Mouse (Mus musculus) neural tube, embryonic 13.5 days (tissue): ENCODE results near the gene Satb2. TPM values are rescaled to one million over a fixed set of nuclear protein-coding genes. Genes with fewer than 3 reads are reported as not detected.

Experiments
- ATAC-seq: fragments of 200-750 bp; cut with Nextera tagmentation; 2 replicates; pipeline ENCODE4 v1.8.0; 2017; ENCODE audit warnings: low read depth, mild to moderate bottlenecking, moderate TSS enrichment, moderate library complexity
- H3K27ac ChIP-seq: fragments of 300-500 bp; sonication (generic); replicated peaks from 2 replicates; pipeline ENCODE4 v1.5.1; 2015; ENCODE audit warnings: moderate library complexity, mild to moderate bottlenecking, inconsistent platforms
- H3K27me3 ChIP-seq: fragments of 300-500 bp; sonication (generic); 2 replicates; pipeline ENCODE4 v1.6.1; 2015; ENCODE audit warnings: mild to moderate bottlenecking, inconsistent platforms
- H3K36me3 ChIP-seq: fragments of 300-500 bp; sonication (generic); 2 replicates; pipeline ENCODE4 v1.6.1; 2015; ENCODE audit warnings: mild to moderate bottlenecking, inconsistent platforms
- H3K4me1 ChIP-seq: fragments of 300-500 bp; sonication (generic); replicated peaks from 2 replicates; pipeline ENCODE4 v1.6.1; 2015; ENCODE audit warnings: inconsistent platforms
- H3K4me2 ChIP-seq: fragments of 300-500 bp; sonication (generic); 2 replicates; pipeline ENCODE4 v1.6.1; 2015; ENCODE audit warnings: inconsistent platforms, mild to moderate bottlenecking, moderate library complexity
- H3K4me3 ChIP-seq: fragments of 300-500 bp; sonication (generic); 2 replicates; pipeline ENCODE4 v1.5.1; 2015; ENCODE audit warnings: mild to moderate bottlenecking, inconsistent platforms
- H3K9ac ChIP-seq: fragments of 300-500 bp; sonication (generic); 2 replicates; pipeline ENCODE4 v1.6.1; 2015; ENCODE audit warnings: moderate library complexity, mild to moderate bottlenecking, inconsistent platforms
- H3K9me3 ChIP-seq: fragments of 300-500 bp; sonication (generic); 2 replicates; pipeline ENCODE4 v1.6.1; 2016; ENCODE audit warnings: inconsistent platforms
- WGBS: fragments of 180-500 bp; shearing (Covaris S2); methylation state at CpG from one replicate; pipeline ENCODE4 v1.1.7; 2015; 5-methylcytosine and 5-hydroxymethylcytosine counted together
- polyA plus RNA-seq: library from polyadenylated mRNA; unstranded; fragments of >200 nt; fragmentation: Nextera tagmentation; extraction: Ambion mirVana; gene quantifications from 2 replicates; pipeline ENCODE4 v1.2.1, GENCODE M21; 2015

Satb2 gene
- polyA plus RNA-seq, 1 experiment from 2014 or later: 1.9 TPM

- WGBS: 86% methylated on average over 9 of the region's 9 CpGs
- no peak overlapping the region for H3K9ac ChIP-seq
- no peaks in the 10 kb centered on the region for H3K27me3 ChIP-seq
Measured at GRCm38 (mm10) chr1:56900187-56900586, 78.3 kb downstream of the Satb2 start.

GRCm38 (mm10) chr1:56898606-56899396 is 79.6 kb downstream of the Satb2 start:
- Histone ChIP-seq H3K4me2 (peak overlapping the region; percentile 39), H3K27me3 (no peaks in the 10 kb centered on the region), H3K4me3 (peak overlapping the region; percentile 0; the same call in 1 of the 2 replicates), H3K36me3 (no peaks in the 10 kb centered on the region), H3K9ac (peak overlapping the region; percentile 26; the same call in 1 of the 2 replicates), H3K9me3 (no peaks in the 10 kb centered on the region), H3K4me1 (peaks cover 8% of the 10 kb centered on the region), H3K27ac (no peak overlapping the region)
- 23% methylated on average over 13 of the region's 13 CpGs for WGBS
- ATAC-seq: peak; percentile 72

More at GRCm38 (mm10) chr1:56900187-56900586, 78.3 kb downstream of the Satb2 start:
- Histone ChIP-seq H3K4me1 (peaks cover 8% of the 10 kb centered on the region), H3K27ac (no peak overlapping the region), H3K4me2 (no peak overlapping the region), H3K9me3 (no peaks in the 10 kb centered on the region), H3K36me3 (no peaks in the 10 kb centered on the region), H3K4me3 (no peak overlapping the region)
- ATAC-seq: no peak

GRCm38 (mm10) chr1:56897492-56898180 is 80.8 kb downstream of the Satb2 start:
- H3K36me3 ChIP-seq: no peaks in the 10 kb centered on the region
- H3K4me2 ChIP-seq: no peak overlapping the region
- ATAC-seq: no peak
- H3K9ac ChIP-seq: no peak overlapping the region
- H3K27ac ChIP-seq: no peak overlapping the region
- peaks cover 8% of the 10 kb centered on the region for H3K4me1 ChIP-seq
- no peaks in the 10 kb centered on the region for H3K9me3 ChIP-seq
- 92% methylated on average over 8 of the region's 8 CpGs for WGBS
- no peaks in the 10 kb centered on the region for H3K27me3 ChIP-seq
- no peak overlapping the region for H3K4me3 ChIP-seq

GRCm38 (mm10) chr1:56896670-56897069 is 81.8 kb downstream of the Satb2 start:
- H3K4me1 ChIP-seq: peaks cover 8% of the 10 kb centered on the region
- no peak overlapping the region for H3K4me3 ChIP-seq
- H3K36me3 ChIP-seq: no peaks in the 10 kb centered on the region
- no peak overlapping the region for H3K27ac ChIP-seq
- no peak for ATAC-seq
- no peak overlapping the region for H3K9ac ChIP-seq
- 89% methylated on average over 3 of the region's 3 CpGs for WGBS
- H3K9me3 ChIP-seq: no peaks in the 10 kb centered on the region
- no peaks in the 10 kb centered on the region for H3K27me3 ChIP-seq
- no peak overlapping the region for H3K4me2 ChIP-seq

GRCm38 (mm10) chr1:56892766-56893165 is 85.7 kb downstream of the Satb2 start:
- Histone ChIP-seq H3K4me2 (no peak overlapping the region), H3K9me3 (no peaks in the 10 kb centered on the region), H3K27ac (no peak overlapping the region), H3K36me3 (no peaks in the 10 kb centered on the region), H3K4me1 (no peaks in the 10 kb centered on the region), H3K9ac (no peak overlapping the region), H3K27me3 (no peaks in the 10 kb centered on the region), H3K4me3 (no peak overlapping the region)
- ATAC-seq: no peak
- 83% methylated on average over 5 of the region's 5 CpGs for WGBS

GRCm38 (mm10) chr1:56888939-56889338 is 89.5 kb downstream of the Satb2 start:
- no peak for ATAC-seq
- H3K4me1 ChIP-seq: no peaks in the 10 kb centered on the region
- H3K27ac ChIP-seq: no peak overlapping the region
- 73% methylated on average over 1 of the region's 1 CpGs for WGBS
- H3K27me3 ChIP-seq: no peaks in the 10 kb centered on the region
- H3K4me3 ChIP-seq: no peak overlapping the region
- no peaks in the 10 kb centered on the region for H3K9me3 ChIP-seq
- H3K9ac ChIP-seq: no peak overlapping the region
- no peaks in the 10 kb centered on the region for H3K36me3 ChIP-seq
- H3K4me2 ChIP-seq: no peak overlapping the region

- H3K4me1 ChIP-seq: no peaks in the 10 kb centered on the region
- H3K9ac ChIP-seq: no peak overlapping the region
- no peak overlapping the region for H3K27ac ChIP-seq
- no peaks in the 10 kb centered on the region for H3K27me3 ChIP-seq
- no peak overlapping the region for H3K4me2 ChIP-seq
- H3K4me3 ChIP-seq: no peak overlapping the region
- no peak for ATAC-seq
- H3K36me3 ChIP-seq: no peaks in the 10 kb centered on the region
- no peaks in the 10 kb centered on the region for H3K9me3 ChIP-seq
Measured at GRCm38 (mm10) chr1:56887524-56887923, 90.9 kb downstream of the Satb2 start.

GRCm38 (mm10) chr1:56871485-56871884 is 107.0 kb downstream of the Satb2 start:
- ATAC-seq: no peak

GRCm38 (mm10) chr1:56865246-56865645 is 113.2 kb downstream of the Satb2 start:
- Histone ChIP-seq H3K36me3 (no peaks in the 10 kb centered on the region), H3K27me3 (no peaks in the 10 kb centered on the region), H3K9me3 (no peaks in the 10 kb centered on the region), H3K4me2 (no peak overlapping the region), H3K9ac (no peak overlapping the region), H3K27ac (no peak overlapping the region), H3K4me3 (no peak overlapping the region), H3K4me1 (no peaks in the 10 kb centered on the region)
- no peak for ATAC-seq
- WGBS: 88% methylated on average over 1 of the region's 1 CpGs

More at GRCm38 (mm10) chr1:56871485-56871884, 107.0 kb downstream of the Satb2 start:
- Histone ChIP-seq H3K27ac (no peak overlapping the region), H3K27me3 (no peaks in the 10 kb centered on the region), H3K4me3 (no peak overlapping the region), H3K9ac (no peak overlapping the region), H3K9me3 (no peaks in the 10 kb centered on the region), H3K36me3 (no peaks in the 10 kb centered on the region), H3K4me1 (no peaks in the 10 kb centered on the region), H3K4me2 (no peak overlapping the region)
- 93% methylated on average over 8 of the region's 8 CpGs for WGBS

- ATAC-seq: no peak
- Histone ChIP-seq H3K27me3 (no peaks in the 10 kb centered on the region), H3K4me1 (no peaks in the 10 kb centered on the region), H3K9ac (no peak overlapping the region), H3K27ac (no peak overlapping the region), H3K9me3 (no peaks in the 10 kb centered on the region), H3K4me2 (no peak overlapping the region), H3K4me3 (no peak overlapping the region), H3K36me3 (no peaks in the 10 kb centered on the region)
- WGBS: 63% methylated on average over 4 of the region's 4 CpGs
Measured at GRCm38 (mm10) chr1:56862799-56863198, 115.7 kb downstream of the Satb2 start.

GRCm38 (mm10) chr1:56857202-56857601 is 121.2 kb downstream of the Satb2 start:
- H3K27me3 ChIP-seq: no peaks in the 10 kb centered on the region
- no peaks in the 10 kb centered on the region for H3K4me1 ChIP-seq
- H3K4me2 ChIP-seq: no peak overlapping the region
- no peaks in the 10 kb centered on the region for H3K9me3 ChIP-seq
- H3K9ac ChIP-seq: no peak overlapping the region
- 80% methylated on average over 8 of the region's 8 CpGs for WGBS
- ATAC-seq: no peak
- H3K27ac ChIP-seq: no peak overlapping the region
- no peaks in the 10 kb centered on the region for H3K36me3 ChIP-seq
- no peak overlapping the region for H3K4me3 ChIP-seq

GRCm38 (mm10) chr1:56850446-56850845 is 128.0 kb downstream of the Satb2 start:
- Histone ChIP-seq H3K9ac (no peak overlapping the region), H3K27ac (no peak overlapping the region), H3K27me3 (no peaks in the 10 kb centered on the region), H3K4me2 (no peak overlapping the region), H3K4me1 (peaks cover 7% of the 10 kb centered on the region), H3K4me3 (no peak overlapping the region), H3K9me3 (no peaks in the 10 kb centered on the region), H3K36me3 (no peaks in the 10 kb centered on the region)
- WGBS: 94% methylated on average over 8 of the region's 8 CpGs
- ATAC-seq: no peak
